Mouse (Mus musculus) ZHBTc4 (cell line): ENCODE results near the gene Gna14.

Experiments used
- DNase-seq: peaks from one replicate; pipeline ENCODE4 v3.0.0-alpha.2; 2011; ENCODE audit warnings: low read depth, low spot score

Gene Gna14

GRCm38 (mm10) chr19:16456181-16456580 is 20.6 kb downstream of the Gna14 start:
- DNase-seq: no peak

- DNase-seq: no peak
These were observed 21.6 kb downstream of the Gna14 start for GRCm38 (mm10) chr19:16457127-16457526.

- DNase-seq: peak; percentile 43
These were observed 23.8 kb downstream of the Gna14 start for GRCm38 (mm10) chr19:16459317-16459716.

GRCm38 (mm10) chr19:16460292-16460691 is 24.7 kb downstream of the Gna14 start:
- peak; percentile 30 for DNase-seq

- DNase-seq: no peak
These were observed 25.3 kb downstream of the Gna14 start for GRCm38 (mm10) chr19:16460831-16461230.

- DNase-seq: no peak
These were observed 26.9 kb downstream of the Gna14 start for GRCm38 (mm10) chr19:16462461-16462860.

GRCm38 (mm10) chr19:16464730-16465129 is 29.2 kb downstream of the Gna14 start:
- peak; percentile 83 for DNase-seq

GRCm38 (mm10) chr19:16468756-16469374 is 33.3 kb downstream of the Gna14 start:
- no peak for DNase-seq

GRCm38 (mm10) chr19:16472655-16473054 is 37.1 kb downstream of the Gna14 start:
- no peak for DNase-seq

GRCm38 (mm10) chr19:16477314-16477946 is 41.9 kb downstream of the Gna14 start:
- DNase-seq: no peak

GRCm38 (mm10) chr19:16478186-16478607 is 42.6 kb downstream of the Gna14 start:
- DNase-seq: no peak

GRCm38 (mm10) chr19:16482047-16482446 is 46.5 kb downstream of the Gna14 start:
- no peak for DNase-seq

- DNase-seq: no peak
These were observed 48.7 kb downstream of the Gna14 start for GRCm38 (mm10) chr19:16484237-16484636.

GRCm38 (mm10) chr19:16484671-16485070 is 49.1 kb downstream of the Gna14 start:
- no peak for DNase-seq

GRCm38 (mm10) chr19:16490756-16491155 is 55.2 kb downstream of the Gna14 start:
- DNase-seq: no peak

- DNase-seq: peak; percentile 80
These were observed 55.9 kb downstream of the Gna14 start for GRCm38 (mm10) chr19:16491497-16491896.

GRCm38 (mm10) chr19:16492453-16492852 is 56.9 kb downstream of the Gna14 start:
- no peak for DNase-seq

GRCm38 (mm10) chr19:16494816-16495516 is 59.4 kb downstream of the Gna14 start:
- no peak for DNase-seq

- no peak for DNase-seq
These were observed 60.5 kb downstream of the Gna14 start for GRCm38 (mm10) chr19:16496016-16496415.

- no peak for DNase-seq
These were observed 66.5 kb downstream of the Gna14 start for GRCm38 (mm10) chr19:16502054-16502453.

GRCm38 (mm10) chr19:16506711-16507364 is 71.3 kb downstream of the Gna14 start:
- DNase-seq: no peak

- DNase-seq: no peak
These were observed 75.0 kb downstream of the Gna14 start for GRCm38 (mm10) chr19:16510343-16511080.
